Mouse (Mus musculus): ENCODE results near the gene Fez1. TPM values are rescaled to one million over a fixed set of nuclear protein-coding genes. Genes with fewer than 3 reads are reported as not detected.

Gene Fez1
- total and polyA plus RNA-seq, 3 experiments = not detected

- Histone ChIP-seq H3K4me3 (ENCODE audit: control insufficient read depth in 1 of 2, insufficient read depth in 1 of 2, low read depth in 2 of 2, low read length in 2 of 2) (no peak overlapping the region), H3K4me1 (ENCODE audit: control insufficient read depth in 1 of 2, insufficient read depth in 2 of 2, low read length in 2 of 2) (no peaks in the 10 kb centered on the region), H3K79me2 (ENCODE audit: control insufficient read depth, insufficient read depth, low read length, poor library complexity) (no peaks in the 10 kb centered on the region), H3K36me3 (ENCODE audit: control insufficient read depth in 1 of 2, insufficient read depth in 2 of 2, low read length in 2 of 2) (no peaks in the 10 kb centered on the region), H3K9ac (ENCODE audit: control insufficient read depth, low read depth, low read length, poor library complexity, severe bottlenecking) (no peak overlapping the region), H3K27me3 (ENCODE audit: control insufficient read depth in 1 of 2, insufficient read depth in 2 of 2, low read length in 2 of 2) (peaks cover 0 to 2% of the 10 kb centered on the region in 2 experiments; a peak in 2 of 4 replicates), H3K27ac (ENCODE audit: control insufficient read depth, low read depth, low read length) (no peak overlapping the region), H3K9me3 (replicated peaks; ENCODE audit: insufficient read depth, low read length) (no peaks in the 10 kb centered on the region)
- no peak for DNase-seq (ENCODE audit: low read depth, low spot score)
- TF ChIP-seq BHLHE40 (IDR thresholded peaks at IDR 0.05; ENCODE audit: borderline replicate concordance, low read depth, low read length) = no peak
- no peak for TF ChIP-seq GATA1 (IDR thresholded peaks at IDR 0.05; ENCODE audit: low read depth, low read length)
- TF ChIP-seq MAFK (IDR thresholded peaks at IDR 0.05; ENCODE audit: borderline replicate concordance, low read depth, low read length) = no peak
- no peak for TF ChIP-seq E2F4 (IDR thresholded peaks at IDR 0.05; ENCODE audit: borderline replicate concordance, low read depth, low read length)
- no peak for TF ChIP-seq MYC (IDR thresholded peaks at IDR 0.05; ENCODE audit: low read depth, low read length)
- no peak for TF ChIP-seq CTCF (IDR thresholded peaks at IDR 0.05 in 2 of 3, conservative IDR thresholded peaks at IDR 0.05 in 1 of 3; ENCODE audit: control insufficient read depth in 1 of 3, insufficient read depth in 1 of 3, low read depth in 2 of 3, low read length in 3 of 3, poor library complexity in 1 of 3, severe bottlenecking in 1 of 3)
- TF ChIP-seq HCFC1 (IDR thresholded peaks at IDR 0.05; ENCODE audit: low read depth, low read length) = no peak
- TF ChIP-seq CHD1 (IDR thresholded peaks at IDR 0.05; ENCODE audit: low read depth, low read length) = no peak
- TF ChIP-seq RCOR1 (IDR thresholded peaks at IDR 0.05; ENCODE audit: low read depth, low read length) = no peak
- no peak for TF ChIP-seq POLR2AphosphoS2 (IDR thresholded peaks at IDR 0.05; ENCODE audit: low read length)
- no peak for TF ChIP-seq MAX (IDR thresholded peaks at IDR 0.05; ENCODE audit: low read length)
- TF ChIP-seq MYB (IDR thresholded peaks at IDR 0.05; ENCODE audit: low read depth, low read length) = no peak
- TF ChIP-seq ZMIZ1 (IDR thresholded peaks at IDR 0.05; ENCODE audit: low read depth, low read length) = no peak
- no peak for TF ChIP-seq MAZ (IDR thresholded peaks at IDR 0.05; ENCODE audit: low read depth, low read length)
- no peak for TF ChIP-seq KAT2A (conservative IDR thresholded peaks at IDR 0.05; ENCODE audit: low read depth, low read length)
- no peak for TF ChIP-seq NRF1 (IDR thresholded peaks at IDR 0.05; ENCODE audit: insufficient read depth, low read depth, low read length, poor library complexity, severe bottlenecking)
- no peak for TF ChIP-seq EP300 (IDR thresholded peaks at IDR 0.05; ENCODE audit: low read depth in 1 of 2, low read length in 2 of 2)
- TF ChIP-seq SMC3 (IDR thresholded peaks at IDR 0.05; ENCODE audit: low read depth, low read length) = no peak
Measured at GRCm38 (mm10) chr9:36894242-36894641, 72.6 kb downstream of the Fez1 start.

GRCm38 (mm10) chr9:36895009-36895693, 73.5 kb downstream of the Fez1 start:
- TF ChIP-seq BHLHE40 (IDR thresholded peaks at IDR 0.05; ENCODE audit: borderline replicate concordance, low read depth, low read length) (no peak), ZMIZ1 (IDR thresholded peaks at IDR 0.05; ENCODE audit: low read depth, low read length) (no peak), MAZ (IDR thresholded peaks at IDR 0.05; ENCODE audit: low read depth, low read length) (no peak), NRF1 (IDR thresholded peaks at IDR 0.05; ENCODE audit: insufficient read depth, low read depth, low read length, poor library complexity, severe bottlenecking) (no peak), GATA1 (IDR thresholded peaks at IDR 0.05; ENCODE audit: low read depth, low read length) (no peak), MXI1 (IDR thresholded peaks at IDR 0.05; ENCODE audit: low read depth, low read length) (no peak), CTCF (IDR thresholded peaks at IDR 0.05 in 2 of 3, conservative IDR thresholded peaks at IDR 0.05 in 1 of 3; ENCODE audit: control insufficient read depth in 1 of 3, insufficient read depth in 1 of 3, low read depth in 2 of 3, low read length in 3 of 3, poor library complexity in 1 of 3, severe bottlenecking in 1 of 3) (peak; percentile 45 to 66 (median 66)), MYB (IDR thresholded peaks at IDR 0.05; ENCODE audit: low read depth, low read length) (no peak), GABPA (IDR thresholded peaks at IDR 0.05; ENCODE audit: low read depth, low read length) (no peak), RAD21 (IDR thresholded peaks at IDR 0.05; ENCODE audit: low read depth, low read length) (peak; percentile 61), KAT2A (conservative IDR thresholded peaks at IDR 0.05; ENCODE audit: low read depth, low read length) (no peak), ZKSCAN1 (IDR thresholded peaks at IDR 0.05; ENCODE audit: low read depth, low read length) (no peak), TBP (IDR thresholded peaks at IDR 0.05; ENCODE audit: low read depth, low read length) (no peak), POLR2AphosphoS2 (IDR thresholded peaks at IDR 0.05; ENCODE audit: low read length) (no peak), SIN3A (IDR thresholded peaks at IDR 0.05; ENCODE audit: low read length) (no peak), ELF1 (IDR thresholded peaks at IDR 0.05; ENCODE audit: low read depth, low read length) (no peak), MYC (IDR thresholded peaks at IDR 0.05; ENCODE audit: low read depth, low read length) (no peak), CHD1 (IDR thresholded peaks at IDR 0.05; ENCODE audit: low read depth, low read length) (no peak), POLR2AphosphoS5 (IDR thresholded peaks at IDR 0.05; ENCODE audit: borderline replicate concordance, low read depth, low read length) (no peak), CHD2 (IDR thresholded peaks at IDR 0.05; ENCODE audit: low read length) (no peak), SMC3 (IDR thresholded peaks at IDR 0.05; ENCODE audit: low read depth, low read length) (peak; percentile 58)
- H3K79me2 ChIP-seq (ENCODE audit: control insufficient read depth, insufficient read depth, low read length, poor library complexity) = no peaks in the 10 kb centered on the region

More at GRCm38 (mm10) chr9:36895009-36895693, 73.5 kb downstream of the Fez1 start:
- Histone ChIP-seq H3K36me3 (ENCODE audit: control insufficient read depth in 1 of 2, insufficient read depth in 2 of 2, low read length in 2 of 2) (no peaks in the 10 kb centered on the region), H3K27ac (ENCODE audit: control insufficient read depth, low read depth, low read length) (no peak overlapping the region), H3K4me3 (ENCODE audit: control insufficient read depth in 1 of 2, insufficient read depth in 1 of 2, low read depth in 2 of 2, low read length in 2 of 2) (no peak overlapping the region), H3K4me1 (ENCODE audit: control insufficient read depth in 1 of 2, insufficient read depth in 2 of 2, low read length in 2 of 2) (no peaks in the 10 kb centered on the region), H3K27me3 (ENCODE audit: control insufficient read depth in 1 of 2, insufficient read depth in 2 of 2, low read length in 2 of 2) (peaks cover 0 to 6% of the 10 kb centered on the region in 2 experiments; a peak in 3 of 4 replicates), H3K9me3 (replicated peaks; ENCODE audit: insufficient read depth, low read length) (no peaks in the 10 kb centered on the region), H3K9ac (ENCODE audit: control insufficient read depth, low read depth, low read length, poor library complexity, severe bottlenecking) (no peak overlapping the region)
- DNase-seq (ENCODE audit: low read depth, low spot score) = peak; percentile 40
